Mouse (Mus musculus) kidney, embryonic 14.5 days (tissue): ENCODE measurements around the gene Rrp7a. TPM values are rescaled to one million over a fixed set of nuclear protein-coding genes. Genes with fewer than 3 reads are reported as not detected.

Experiments
- ATAC-seq: fragments of 200-750 bp; cut with Nextera tagmentation; 2 replicates; pipeline ENCODE4 v1.8.0; 2017; ENCODE audit warnings: moderate number of reproducible peaks, mild to moderate bottlenecking, moderate TSS enrichment, moderate library complexity; ENCODE audit not compliant: low FRiP score, low TSS enrichment
- H3K27ac ChIP-seq: fragments of 300-500 bp; sonication (generic); 2 replicates; pipeline ENCODE4 v1.5.1; 2014; ENCODE audit warnings: low read depth, mild to moderate bottlenecking, low read length, moderate library complexity, mixed read lengths
- H3K27me3 ChIP-seq: fragments of 300-500 bp; sonication (generic); 2 replicates; pipeline ENCODE4 v1.6.1; 2014; ENCODE audit warnings: mild to moderate bottlenecking, low read length; ENCODE audit not compliant: control insufficient read depth, insufficient read depth
- H3K36me3 ChIP-seq: fragments of 300-500 bp; sonication (generic); 2 replicates; pipeline ENCODE4 v1.6.1; 2014; ENCODE audit warnings: low read length, mixed read lengths; ENCODE audit not compliant: control insufficient read depth, insufficient read depth
- H3K4me1 ChIP-seq: fragments of 300-500 bp; sonication (generic); 2 replicates; pipeline ENCODE4 v1.6.1; 2014; ENCODE audit warnings: low read length, mixed read lengths; ENCODE audit not compliant: control insufficient read depth, insufficient read depth
- H3K4me2 ChIP-seq: fragments of 300-500 bp; sonication (generic); replicated peaks from 2 replicates; pipeline ENCODE4 v1.6.1; 2014; ENCODE audit warnings: low read depth, mild to moderate bottlenecking, low read length
- H3K4me3 ChIP-seq: fragments of 300-500 bp; sonication (generic); 2 replicates; pipeline ENCODE4 v1.5.1; 2014; ENCODE audit warnings: mild to moderate bottlenecking, low read length
- H3K9ac ChIP-seq: fragments of 300-500 bp; sonication (generic); 2 replicates; pipeline ENCODE4 v1.6.1; 2014; ENCODE audit warnings: low read depth, mild to moderate bottlenecking, low read length, moderate library complexity
- H3K9me3 ChIP-seq: fragments of 300-500 bp; sonication (generic); 2 replicates; pipeline ENCODE4 v1.6.1; 2016; ENCODE audit warnings: low read length; ENCODE audit not compliant: control insufficient read depth
- WGBS: fragments of 180-500 bp; shearing (Covaris S2); extraction: QIAGEN DNeasy Blood & Tissue Kit; methylation state at CpG from one replicate; pipeline ENCODE4 v1.1.7; 2014; 5-methylcytosine and 5-hydroxymethylcytosine counted together
- polyA plus RNA-seq: library from polyadenylated mRNA; unstranded; fragments of >200 nt; fragmentation: Nextera tagmentation; extraction: Ambion mirVana; gene quantifications from 2 replicates; pipeline ENCODE4 v1.2.1, GENCODE M21; 2014

The Rrp7a gene
- polyA plus RNA-seq, 1 experiment from 2014 or later: 50.2 TPM

DNA sequence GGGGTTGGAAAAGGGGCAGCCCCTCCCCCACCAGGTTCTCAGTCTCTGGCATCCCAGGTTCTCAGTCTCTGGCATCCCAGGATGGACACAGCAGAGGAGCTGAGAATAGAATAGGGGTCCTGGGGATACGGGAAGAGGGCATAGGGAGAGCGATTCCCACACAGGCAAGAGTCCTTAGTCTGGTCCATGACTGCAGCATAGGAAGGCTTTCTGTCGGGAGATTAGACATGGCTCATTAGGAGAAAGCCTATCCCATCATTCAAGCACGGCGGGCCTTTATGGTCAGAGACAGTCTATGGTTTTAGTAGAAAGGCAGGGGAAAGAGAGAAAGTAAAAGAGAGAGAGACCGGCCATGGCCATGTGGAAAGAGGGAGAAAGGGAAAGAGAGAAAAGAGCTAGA lies 14.8 kb downstream of the Rrp7a start:
- 0 out of 2 replicates have a peak, but pooled peaks cover 2% of the 10 kb centered on the region for H3K4me1 ChIP-seq
- H3K27me3 ChIP-seq: no peaks in the 10 kb centered on the region
- H3K4me3 ChIP-seq: no peak overlapping the region
- 43% methylated on average over 6 of the region's 6 CpGs for whole genome bisulfite sequencing
- no peak overlapping the region for H3K27ac ChIP-seq
- ATAC-seq: no peak
- no peak overlapping the region for H3K9ac ChIP-seq
- no peaks in the 10 kb centered on the region for H3K36me3 ChIP-seq
- no peaks in the 10 kb centered on the region for H3K9me3 ChIP-seq
- H3K4me2 ChIP-seq: no peak overlapping the region

DNA sequence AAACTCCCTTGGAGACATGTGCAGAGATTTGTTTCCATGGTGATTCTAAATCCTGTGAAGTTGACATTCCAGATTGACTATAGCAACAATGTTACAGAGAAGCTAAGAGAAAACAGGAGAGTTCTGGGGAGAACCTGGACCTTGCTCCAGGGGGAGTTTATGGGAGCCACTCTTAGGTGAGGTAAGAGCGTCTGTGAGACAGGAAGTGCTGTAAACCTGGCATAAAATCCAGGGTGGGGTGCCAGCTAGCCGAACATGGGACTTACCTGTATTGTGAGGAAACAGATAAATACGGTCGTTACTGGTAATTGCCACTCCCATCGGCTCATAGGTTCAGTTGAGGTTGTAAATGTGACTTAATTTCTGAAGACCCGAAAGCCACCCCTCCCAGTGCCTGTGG lies 16.2 kb downstream of the Rrp7a start:
- Histone ChIP-seq H3K4me3 (no peak overlapping the region), H3K4me1 (no peaks in the 10 kb centered on the region), H3K27me3 (no peaks in the 10 kb centered on the region), H3K27ac (no peak overlapping the region), H3K4me2 (no peak overlapping the region), H3K36me3 (no peaks in the 10 kb centered on the region), H3K9me3 (no peaks in the 10 kb centered on the region), H3K9ac (no peak overlapping the region)
- 55% methylated on average over 6 of the region's 6 CpGs for WGBS
- no peak for ATAC-seq

GRCm38 (mm10) chr15:83103111-83103510 lies 19.5 kb downstream of the Rrp7a start:
- Histone ChIP-seq H3K9me3 (no peaks in the 10 kb centered on the region), H3K27ac (no peak overlapping the region), H3K4me1 (peaks cover 10% of the 10 kb centered on the region; the same call in 1 of the 2 replicates), H3K27me3 (no peaks in the 10 kb centered on the region), H3K4me2 (no peak overlapping the region), H3K9ac (no peak overlapping the region), H3K4me3 (no peak overlapping the region), H3K36me3 (no peaks in the 10 kb centered on the region)
- 57% methylated on average over 1 of the region's 1 CpGs for WGBS
- ATAC-seq: no peak

DNA sequence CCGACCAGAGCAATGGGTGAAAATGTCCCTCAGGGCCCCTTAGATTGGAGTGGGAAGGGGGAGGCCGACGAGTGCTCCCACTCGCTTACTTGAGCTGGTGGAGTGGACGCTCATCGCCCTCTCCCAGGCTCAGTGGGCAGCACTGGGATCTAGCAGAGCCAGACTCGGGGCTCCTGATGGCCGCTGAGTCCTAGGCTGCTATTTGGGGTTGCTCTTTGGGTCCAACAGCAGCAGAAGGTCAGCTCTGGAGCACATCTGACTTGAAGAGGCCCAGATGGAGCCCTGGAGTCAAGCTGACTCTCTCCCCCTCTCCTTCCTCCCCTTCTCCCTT lies 22.3 kb downstream of the Rrp7a start:
- Histone ChIP-seq H3K27me3 (no peaks in the 10 kb centered on the region), H3K27ac (no peak overlapping the region), H3K9me3 (no peaks in the 10 kb centered on the region), H3K36me3 (no peaks in the 10 kb centered on the region), H3K4me3 (peak overlapping the region; percentile 62), H3K4me1 (peaks cover 10% of the 10 kb centered on the region; the same call in 1 of the 2 replicates), H3K9ac (peak overlapping the region; percentile 81), H3K4me2 (peak overlapping the region; percentile 82)
- WGBS: 1% methylated on average over 8 of the region's 8 CpGs
- ATAC-seq: no peak

GRCm38 (mm10) chr15:83099533-83100331 lies 22.9 kb downstream of the Rrp7a start:
- peak; percentile 92 for ATAC-seq
- peak overlapping the region; percentile 62 for H3K4me3 ChIP-seq
- 3% methylated on average over 31 of the region's 31 CpGs for WGBS
- H3K4me1 ChIP-seq: peaks cover 10% of the 10 kb centered on the region; the same call in 1 of the 2 replicates
- no peak overlapping the region for H3K27ac ChIP-seq
- H3K9me3 ChIP-seq: no peaks in the 10 kb centered on the region
- peak overlapping the region; percentile 82 for H3K4me2 ChIP-seq
- H3K9ac ChIP-seq: peak overlapping the region; percentile 81
- H3K27me3 ChIP-seq: no peaks in the 10 kb centered on the region
- no peaks in the 10 kb centered on the region for H3K36me3 ChIP-seq

- Histone ChIP-seq H3K36me3 (no peaks in the 10 kb centered on the region), H3K9me3 (no peaks in the 10 kb centered on the region), H3K9ac (no peak overlapping the region), H3K4me1 (peaks cover 10% of the 10 kb centered on the region; the same call in 1 of the 2 replicates), H3K27ac (no peak overlapping the region), H3K27me3 (no peaks in the 10 kb centered on the region), H3K4me3 (no peak overlapping the region), H3K4me2 (no peak overlapping the region)
- ATAC-seq: no peak
- 50% methylated on average over 2 of the region's 2 CpGs for WGBS
Observed at GRCm38 (mm10) chr15:83095950-83096349, 26.7 kb downstream of the Rrp7a start.

- H3K27me3 ChIP-seq: peaks cover 10% of the 10 kb centered on the region; the same call in 1 of the 2 replicates
- H3K9me3 ChIP-seq: no peaks in the 10 kb centered on the region
- ATAC-seq: no peak
- H3K36me3 ChIP-seq: no peaks in the 10 kb centered on the region
- no peak overlapping the region for H3K9ac ChIP-seq
- no peak overlapping the region for H3K27ac ChIP-seq
- no peak overlapping the region for H3K4me3 ChIP-seq
- H3K4me1 ChIP-seq: no peaks in the 10 kb centered on the region
- H3K4me2 ChIP-seq: no peak overlapping the region
- 73% methylated on average over 2 of the region's 2 CpGs for WGBS
Observed at GRCm38 (mm10) chr15:83093687-83094086, 28.9 kb downstream of the Rrp7a start.

GRCm38 (mm10) chr15:83090874-83091273 lies 31.7 kb downstream of the Rrp7a start:
- Histone ChIP-seq H3K36me3 (no peaks in the 10 kb centered on the region), H3K27ac (no peak overlapping the region), H3K4me3 (no peak overlapping the region), H3K27me3 (peaks cover 10% of the 10 kb centered on the region; the same call in 1 of the 2 replicates), H3K4me1 (no peaks in the 10 kb centered on the region), H3K9ac (no peak overlapping the region), H3K4me2 (no peak overlapping the region), H3K9me3 (no peaks in the 10 kb centered on the region)
- no peak for ATAC-seq
- 48% methylated on average over 3 of the region's 3 CpGs for WGBS

DNA sequence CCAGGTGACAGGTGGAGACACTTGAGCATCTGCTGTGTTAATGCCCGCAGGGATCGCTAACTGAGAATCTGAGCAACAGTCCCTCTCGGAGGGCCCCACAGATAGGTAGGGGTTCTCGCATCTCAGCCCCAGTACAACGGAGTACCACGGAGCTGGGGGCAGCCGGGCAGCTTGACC lies 33.3 kb downstream of the Rrp7a start, which contains the start of gene Serhl:
Serhl (plus strand) TSS at position 78 of the 177 bp plus-strand sequence.
- Histone ChIP-seq H3K9me3 (no peaks in the 10 kb centered on the region), H3K36me3 (no peaks in the 10 kb centered on the region), H3K4me3 (peak within 1 kb of the TSS; percentile 10; the same call in 1 of the 2 replicates), H3K9ac (no peak within 1 kb of the TSS), H3K27me3 (peaks cover 10% of the 10 kb centered on the region; the same call in 1 of the 2 replicates), H3K4me2 (peak within 1 kb of the TSS; percentile 17), H3K27ac (no peak within 1 kb of the TSS), H3K4me1 (no peaks in the 10 kb centered on the region)
- WGBS: 9% methylated on average over 7 of the region's 7 CpGs
- ATAC-seq: no peak
